Mouse (Mus musculus) ES-E14 (cell line): ENCODE measurements around the gene Adprhl1. TPM values are rescaled to one million over a fixed set of nuclear protein-coding genes. Genes with fewer than 3 reads are reported as not detected.

Source experiments
- DNase-seq: peaks from one replicate; pipeline ENCODE4 v3.0.0-alpha.2; 2013; ENCODE audit warnings: low read depth, low spot score
- H3K27ac ChIP-seq: 2 replicates; pipeline ENCODE4 v1.5.1; 2012; ENCODE audit warnings: low read depth, mild to moderate bottlenecking, low read length, moderate library complexity, mixed read lengths; ENCODE audit not compliant: poor library complexity, insufficient read depth, severe bottlenecking
- H3K36me3 ChIP-seq: 2 replicates; pipeline ENCODE4 v1.6.1; 2012; ENCODE audit warnings: mild to moderate bottlenecking, low read length, moderate library complexity, mixed read lengths; ENCODE audit not compliant: control insufficient read depth, poor library complexity, insufficient read depth, severe bottlenecking
- H3K4me1 ChIP-seq, 2 experiments: fragments of 150-350 bp in 1 of 2; sonication (generic) in 1 of 2; 2 replicates each; pipeline ENCODE4 v1.6.1; 2012; ENCODE audit warnings: low read length in 2 of 2, mild to moderate bottlenecking in 1 of 2, mixed read lengths in 1 of 2; ENCODE audit not compliant: control insufficient read depth in 2 of 2, insufficient read depth in 2 of 2, poor library complexity in 1 of 2
- H3K4me3 ChIP-seq, 2 experiments: fragments of 150-350 bp in 1 of 2; sonication (generic) in 1 of 2; 2 replicates each; pipeline ENCODE4 v1.5.1; 2012; ENCODE audit warnings: low read length in 2 of 2, low read depth in 1 of 2, mild to moderate bottlenecking in 1 of 2, mixed read lengths in 1 of 2; ENCODE audit not compliant: insufficient read depth in 1 of 2, poor library complexity in 1 of 2, severe bottlenecking in 1 of 2
- H3K9ac ChIP-seq: 2 replicates; pipeline ENCODE4 v1.6.1; 2012; ENCODE audit warnings: low read depth, mild to moderate bottlenecking, low read length, mixed read lengths; ENCODE audit not compliant: poor library complexity, insufficient read depth, severe bottlenecking
- H3K9me3 ChIP-seq: fragments of 150-350 bp; sonication (generic); 2 replicates; pipeline ENCODE4 v1.6.1; 2012; ENCODE audit warnings: low read depth, mild to moderate bottlenecking, low read length; ENCODE audit not compliant: control insufficient read depth, insufficient read depth
- CHD2 ChIP-seq: IDR thresholded peaks from 2 replicates; pipeline ENCODE4 v1.6.1; 2014; ENCODE audit warnings: mild to moderate bottlenecking, low read depth, low read length, inconsistent platforms
- HCFC1 ChIP-seq: IDR thresholded peaks from 2 replicates; pipeline ENCODE4 v1.6.1; 2012; ENCODE audit warnings: low read length, inconsistent platforms, borderline replicate concordance; ENCODE audit not compliant: insufficient read depth
- MAFK ChIP-seq: IDR thresholded peaks from 2 replicates; pipeline ENCODE4 v1.6.1; 2014; ENCODE audit warnings: mild to moderate bottlenecking, low read depth, low read length, inconsistent platforms; ENCODE audit not compliant: insufficient read depth
- ZC3H11A ChIP-seq: IDR thresholded peaks from 2 replicates; pipeline ENCODE4 v1.6.1; 2012; ENCODE audit warnings: low read depth, mild to moderate bottlenecking, inconsistent platforms, low read length, borderline replicate concordance
- ZNF384 ChIP-seq: IDR thresholded peaks from 2 replicates; pipeline ENCODE4 v1.6.1; 2012; ENCODE audit warnings: low read depth, low read length, inconsistent platforms
- in situ Hi-C, 2 experiments: fragments of 600-800 bp; cut with MboI; formaldehyde crosslinking; loops; one replicate each; pipeline ENCODE4 v1.15.1; 2025; ENCODE audit warnings: low sequenced_read_pairs in 2 of 2, inconsistent platforms in 1 of 2; ENCODE audit not compliant: unreplicated experiment in 2 of 2
- total RNA-seq: library from RNA; depleted of rRNA; stranded (reverse); fragments of 300-350 nt; gene quantifications from 2 replicates; pipeline ENCODE4 v1.2.3, GENCODE M21; 2012

Adprhl1 gene
- total RNA-seq, 1 experiment: 0.31 TPM

- Histone ChIP-seq H3K36me3 (no peaks in the 10 kb centered on the region), H3K9me3 (no peaks in the 10 kb centered on the region), H3K9ac (no peak overlapping the region), H3K27ac (no peak overlapping the region), H3K4me3 (no peak overlapping the region), H3K4me1 (peaks cover 0 to 14% of the 10 kb centered on the region in 2 experiments; a peak in 1 of 4 replicates)
- in situ Hi-C loops: no loop called here
- TF ChIP-seq ZC3H11A (no peak), MAFK (no peak), CHD2 (no peak), HCFC1 (no peak), ZNF384 (no peak)
- no peak for DNase-seq
Observed at GRCm38 (mm10) chr8:13224426-13224825, 29.5 kb downstream of the Adprhl1 start.

- TF ChIP-seq MAFK (no peak), ZNF384 (no peak), HCFC1 (no peak), CHD2 (no peak), ZC3H11A (no peak)
- Histone ChIP-seq H3K36me3 (no peaks in the 10 kb centered on the region), H3K9me3 (no peaks in the 10 kb centered on the region), H3K27ac (no peak overlapping the region), H3K4me1 (peaks cover 0 to 15% of the 10 kb centered on the region in 2 experiments; a peak in 1 of 4 replicates), H3K4me3 (no peak overlapping the region), H3K9ac (no peak overlapping the region)
- in situ Hi-C loops: no loop called here
- no peak for DNase-seq
Observed at GRCm38 (mm10) chr8:13218441-13218840, 35.5 kb downstream of the Adprhl1 start.

- Histone ChIP-seq H3K36me3 (no peaks in the 10 kb centered on the region), H3K4me1 (peaks cover 4 to 20% of the 10 kb centered on the region in 2 experiments; a peak in 3 of 4 replicates), H3K4me3 (no peak overlapping the region), H3K9ac (no peak overlapping the region), H3K9me3 (no peaks in the 10 kb centered on the region), H3K27ac (no peak overlapping the region)
- in situ Hi-C loops: no loop called here
- DNase-seq: no peak
- TF ChIP-seq CHD2 (no peak), HCFC1 (no peak), MAFK (no peak), ZC3H11A (no peak), ZNF384 (no peak)
Observed at GRCm38 (mm10) chr8:13217986-13218385, 36.0 kb downstream of the Adprhl1 start.

GRCm38 (mm10) chr8:13217093-13217492, 36.9 kb downstream of the Adprhl1 start:
- no peak overlapping the region for H3K4me3 ChIP-seq
- in situ Hi-C loops: no loop called here
- H3K4me1 ChIP-seq: peaks cover 4 to 21% of the 10 kb centered on the region in 2 experiments; a peak in 3 of 4 replicates
- H3K9ac ChIP-seq: no peak overlapping the region
- DNase-seq: no peak
- H3K9me3 ChIP-seq: no peaks in the 10 kb centered on the region
- no peaks in the 10 kb centered on the region for H3K36me3 ChIP-seq
- no peak overlapping the region for H3K27ac ChIP-seq
- TF ChIP-seq HCFC1: no peak
- TF ChIP-seq MAFK: no peak
- TF ChIP-seq ZNF384: no peak
- no peak for TF ChIP-seq CHD2
- no peak for TF ChIP-seq ZC3H11A

GRCm38 (mm10) chr8:13216386-13216785, 37.6 kb downstream of the Adprhl1 start:
- H3K9me3 ChIP-seq: no peaks in the 10 kb centered on the region
- H3K27ac ChIP-seq: no peak overlapping the region
- H3K9ac ChIP-seq: no peak overlapping the region
- H3K4me1 ChIP-seq: peaks cover 4 to 21% of the 10 kb centered on the region in 2 experiments; a peak in 3 of 4 replicates
- in situ Hi-C loops: no loop called here
- no peak for DNase-seq
- H3K36me3 ChIP-seq: no peaks in the 10 kb centered on the region
- no peak for TF ChIP-seq ZNF384
- no peak for TF ChIP-seq HCFC1
- TF ChIP-seq MAFK: no peak
- TF ChIP-seq ZC3H11A: no peak
- no peak for TF ChIP-seq CHD2
- no peak overlapping the region for H3K4me3 ChIP-seq
